Comparison of ENCODE assay signal across 8 mouse cellular contexts in the genomic region with DNA sequence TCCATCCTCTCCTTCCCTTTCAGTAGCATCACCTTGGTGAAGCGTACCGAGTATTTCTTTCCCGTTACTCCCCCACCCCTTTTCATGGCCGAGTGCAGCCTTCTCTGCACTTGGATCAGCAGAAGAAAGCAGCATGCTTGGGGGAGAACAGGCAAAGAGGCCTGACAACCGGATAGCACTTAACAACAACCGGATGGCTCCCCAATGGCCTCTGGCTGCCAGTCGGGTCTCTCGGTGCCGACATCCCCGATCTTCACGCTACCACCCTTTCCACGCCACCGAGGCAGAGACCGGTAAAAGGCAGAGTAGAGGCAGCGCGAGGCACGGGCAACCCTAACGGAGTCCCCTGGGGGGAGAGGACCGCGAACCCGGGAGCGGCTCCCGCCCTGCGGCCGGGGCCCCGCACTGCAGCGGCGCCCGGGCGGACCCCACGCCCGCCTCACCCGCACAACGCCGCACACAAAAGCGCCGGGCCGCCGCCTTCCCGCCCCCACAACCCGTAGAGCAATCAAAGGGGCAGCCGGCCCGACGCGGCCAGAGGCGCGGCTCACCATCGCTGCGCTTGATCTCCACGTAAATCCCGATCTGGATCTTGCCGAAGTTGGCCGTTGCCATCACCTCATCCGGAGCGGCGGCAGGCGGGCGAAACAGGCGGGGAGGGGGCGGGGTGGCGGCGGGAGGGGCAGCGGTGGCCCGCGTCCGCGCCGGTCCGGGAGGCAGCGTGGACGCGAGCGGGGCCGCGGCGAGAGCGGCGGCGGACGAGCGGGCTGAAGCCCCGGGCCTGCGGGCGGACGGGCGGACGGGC. TPM values are rescaled to one million over a fixed set of nuclear protein-coding genes. Genes with fewer than 3 reads are reported as not detected.
DNase-seq lines count a peak whose midpoint lies in the region; ATAC-seq lines count a peak whose summit lies in the region.

TSS of gene Kif2a (minus strand) at position 666 of the 805 bp plus-strand sequence.

- H3K4me3 ChIP-seq in hindbrain, embryonic 14.5 days (replicated peaks; ENCODE audit: low read length): peak within 1 kb of the TSS; percentile 88

- H3K9me3 ChIP-seq in hindbrain, embryonic 14.5 days (ENCODE audit: control insufficient read depth, low read length): no peaks in the 10 kb centered on the region

- under 1% methylated on average over 80 of the region's 87 CpGs for WGBS in hindbrain, embryonic 14.5 days

- DNase-seq in Muller cell, postnatal 12 days (ENCODE audit: inconsistent ontology term): peak; percentile 78
- DNase-seq in cerebellum, postnatal 14 days: peak; percentile 72 to 75
- peak; percentile 29 to 33 for DNase-seq in frontal cortex, postnatal 25 days (ENCODE audit: low spot score in 2 of 2)
- peak; percentile 66 for DNase-seq in hindbrain, embryonic 14.5 days (ENCODE audit: low spot score)
- peak; percentile 32 to 50 for DNase-seq in left cerebral cortex, adult 18-20 months (ENCODE audit: low spot score in 2 of 2)
- peak; percentile 62 to 67 for DNase-seq in lung, postnatal 4 days
- DNase-seq in right cerebral cortex, adult 18-20 months: peak; percentile 47
- DNase-seq in urinary bladder, adult 2 months (ENCODE audit: low spot score): peak; percentile 63

- peaks cover 31% of the 10 kb centered on the region for H3K4me1 ChIP-seq in hindbrain, embryonic 14.5 days (replicated peaks; ENCODE audit: control insufficient read depth, insufficient read depth, low read length)

- H3K4me2 ChIP-seq in hindbrain, embryonic 14.5 days (replicated peaks): peak within 1 kb of the TSS; percentile 84

- ATAC-seq in hindbrain, embryonic 14.5 days (ENCODE audit: low FRiP score): peak; percentile 72

- H3K9ac ChIP-seq in hindbrain, embryonic 14.5 days: peak within 1 kb of the TSS; percentile 94

- peak within 1 kb of the TSS; percentile 99 for H3K27ac ChIP-seq in hindbrain, embryonic 14.5 days

- H3K36me3 ChIP-seq in hindbrain, embryonic 14.5 days (replicated peaks; ENCODE audit: control insufficient read depth, insufficient read depth): 0 out of 2 replicates have a peak, but pooled peaks cover 4% of the 10 kb centered on the region

- H3K27me3 ChIP-seq in hindbrain, embryonic 14.5 days (ENCODE audit: control insufficient read depth, insufficient read depth, low read length): no peaks in the 10 kb centered on the region

RNA-seq across cellular contexts. Expression of gene Kif2a, which starts in this region (rescaled TPM):
- 54.9 and 68.9 TPM in 2 replicates for polyA plus RNA-seq in hindbrain, embryonic 14.5 days (2014; fragmentation: Nextera tagmentation; extraction: Ambion mirVana)
- 100 to 1,000 TPM; 100 to 106 TPM for total RNA-seq in left cerebral cortex, adult 18-20 months (2021)
- polyA plus RNA-seq in urinary bladder, adult 2 months (2012; rRNA removed): 8.0 and 12.0 TPM in 2 replicates

Comparison
In these comparisons a context has a peak if more than half of its experiments do, and no peak if none do; other contexts are left out.
1. Peak in every context shown above with its lines: DNase-seq, ATAC-seq, H3K4me3 ChIP-seq and H3K27ac ChIP-seq.